Comparison of ENCODE assay signal across 12 mouse cellular contexts in the genomic region with DNA sequence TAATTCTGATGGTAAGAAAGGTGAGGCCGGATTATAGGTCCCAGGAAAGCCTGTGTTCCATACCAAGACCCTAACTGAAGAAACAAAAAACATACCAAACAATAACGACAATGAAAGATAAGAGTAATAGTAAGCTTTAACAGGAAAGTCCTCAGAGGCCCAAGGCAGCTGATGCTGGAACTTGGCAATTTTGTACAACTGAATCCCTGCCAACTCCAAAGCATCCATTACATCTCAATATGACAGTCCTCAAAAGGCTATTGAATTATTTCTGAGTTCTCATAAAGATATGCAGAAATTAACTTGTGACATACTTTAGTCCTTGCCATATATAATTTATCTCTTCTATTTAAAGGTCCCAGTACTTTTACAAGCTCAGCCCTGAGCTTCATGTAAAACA.
"Had no signal": no experiment of that assay in that cellular context is flagged by ENCODE, and none has a peak within 500 bp of the region (broad histone marks: within the 10 kb centered on the region; RNA-seq: fewer than 3 reads in every experiment).

No protein-coding gene starts in this region.

- DNase-seq: retina, postnatal 1 day; right cerebral cortex, adult 18-20 months; right cerebral cortex, postnatal 14 days; right cerebral cortex, postnatal 25 days; right cerebral cortex, postnatal 4 days; spleen, adult 18-20 months; thymus, adult 18-20 months; thymus, adult 2 months; thymus, postnatal 14 days; thymus, postnatal 25 days; thymus, postnatal 36 days; thymus, postnatal 4 days had no signal
